Mouse (Mus musculus): ENCODE results near the gene Crabp2. TPM values are rescaled to one million over a fixed set of nuclear protein-coding genes. Genes with fewer than 3 reads are reported as not detected.
"Not testable (repeated sequence)": the region's sequence is repeated elsewhere in the genome, so short reads cannot be mapped to it uniquely, and the experiment has no call there.

Gene Crabp2
- 7.7 and 10.3 TPM in 2 replicates for polyA plus RNA-seq (2014; fragmentation: Nextera tagmentation; extraction: Ambion mirVana)

- Histone ChIP-seq H3K36me3 (ENCODE audit: insufficient read depth) (0 out of 2 replicates have a peak, but pooled peaks cover 4% of the 10 kb centered on the region), H3K4me2 (peak within 1 kb of the TSS; percentile 71), H3K27me3 (ENCODE audit: insufficient read depth, low read length) (peaks cover 22% of the 10 kb centered on the region), H3K27ac (ENCODE audit: low read depth) (0 out of 2 replicates have a peak within 1 kb of the TSS, but pooled peaks have one; percentile 1), H3K9ac (peak within 1 kb of the TSS; percentile 50), H3K4me1 (ENCODE audit: insufficient read depth) (peaks cover 47% of the 10 kb centered on the region), H3K4me3 (ENCODE audit: low read depth, low read length) (peak within 1 kb of the TSS; percentile 32), H3K9me3 (ENCODE audit: low read depth, low read length) (no peaks in the 10 kb centered on the region)
- 4% methylated on average over 35 of the region's 35 CpGs for WGBS
- ATAC-seq (ENCODE audit: insufficient read depth): no peak
- DNase-seq: peak; percentile 50
- TF ChIP-seq CTCF (IDR thresholded peaks at IDR 0.05; ENCODE audit: low read depth): no peak
Observed at GRCm38 (mm10) chr3:87948378-87949265, at the start of gene Crabp2. Crabp2 (plus strand) TSS chr3:87948666.

- WGBS: 63% methylated on average over 3 of the region's 3 CpGs
- DNase-seq (no peak), ATAC-seq (ENCODE audit: insufficient read depth) (no peak)
- H3K36me3 ChIP-seq (ENCODE audit: insufficient read depth): no peaks in the 10 kb centered on the region
- H3K4me1 ChIP-seq (ENCODE audit: insufficient read depth): no peaks in the 10 kb centered on the region
- H3K4me2 ChIP-seq: no peak overlapping the region
- H3K4me3 ChIP-seq (ENCODE audit: low read depth, low read length): no peak overlapping the region
- H3K27me3 ChIP-seq (ENCODE audit: insufficient read depth, low read length): no peaks in the 10 kb centered on the region
- no peak overlapping the region for H3K27ac ChIP-seq (ENCODE audit: low read depth)
- no peak for TF ChIP-seq CTCF (IDR thresholded peaks at IDR 0.05; ENCODE audit: low read depth)
- H3K9ac ChIP-seq: no peak overlapping the region
- no peaks in the 10 kb centered on the region for H3K9me3 ChIP-seq (ENCODE audit: low read depth, low read length)
Observed at GRCm38 (mm10) chr3:87899266-87899665, 49.2 kb upstream of the Crabp2 start.

- Histone ChIP-seq H3K27me3 (ENCODE audit: insufficient read depth, low read length) (no peaks in the 10 kb centered on the region), H3K36me3 (ENCODE audit: insufficient read depth) (no peaks in the 10 kb centered on the region), H3K4me2 (no peak overlapping the region), H3K27ac (ENCODE audit: low read depth) (no peak overlapping the region), H3K9ac (no peak overlapping the region), H3K4me3 (ENCODE audit: low read depth, low read length) (no peak overlapping the region), H3K9me3 (ENCODE audit: low read depth, low read length) (no peaks in the 10 kb centered on the region), H3K4me1 (ENCODE audit: insufficient read depth) (no peaks in the 10 kb centered on the region)
- ATAC-seq (ENCODE audit: insufficient read depth) (no peak), DNase-seq (no peak)
- WGBS: 71% methylated on average over 3 of the region's 3 CpGs
- no peak for TF ChIP-seq CTCF (IDR thresholded peaks at IDR 0.05; ENCODE audit: low read depth)
Observed at GRCm38 (mm10) chr3:87899776-87900175, 48.7 kb upstream of the Crabp2 start.

- WGBS: 17% methylated on average over 1 of the region's 1 CpGs
- H3K4me2 ChIP-seq: no peak overlapping the region
Observed at GRCm38 (mm10) chr3:87901036-87901624, 47.3 kb upstream of the Crabp2 start.

GRCm38 (mm10) chr3:87901959-87902358, 46.5 kb upstream of the Crabp2 start:
- H3K4me2 ChIP-seq; H3K36me3 ChIP-seq (ENCODE audit: insufficient read depth); H3K4me1 ChIP-seq (ENCODE audit: insufficient read depth); ATAC-seq (ENCODE audit: insufficient read depth); H3K4me3 ChIP-seq (ENCODE audit: low read depth, low read length); H3K9ac ChIP-seq; DNase-seq; H3K27me3 ChIP-seq (ENCODE audit: insufficient read depth, low read length); H3K9me3 ChIP-seq (ENCODE audit: low read depth, low read length); H3K27ac ChIP-seq (ENCODE audit: low read depth): not testable (repeated sequence)
- WGBS: 76% methylated on average over 6 of the region's 6 CpGs

More at GRCm38 (mm10) chr3:87901036-87901624, 47.3 kb upstream of the Crabp2 start:
- no peaks in the 10 kb centered on the region for H3K36me3 ChIP-seq (ENCODE audit: insufficient read depth)
- no peaks in the 10 kb centered on the region for H3K9me3 ChIP-seq (ENCODE audit: low read depth, low read length)
- H3K27ac ChIP-seq (ENCODE audit: low read depth): no peak overlapping the region
- DNase-seq (no peak), ATAC-seq (ENCODE audit: insufficient read depth) (no peak)
- H3K4me3 ChIP-seq (ENCODE audit: low read depth, low read length): no peak overlapping the region
- no peaks in the 10 kb centered on the region for H3K4me1 ChIP-seq (ENCODE audit: insufficient read depth)
- no peak overlapping the region for H3K9ac ChIP-seq
- no peak for TF ChIP-seq CTCF (IDR thresholded peaks at IDR 0.05; ENCODE audit: low read depth)
- H3K27me3 ChIP-seq (ENCODE audit: insufficient read depth, low read length): no peaks in the 10 kb centered on the region

- no peak overlapping the region for H3K27ac ChIP-seq (ENCODE audit: low read depth)
- no peaks in the 10 kb centered on the region for H3K27me3 ChIP-seq (ENCODE audit: insufficient read depth, low read length)
- ATAC-seq (ENCODE audit: insufficient read depth): no peak
- no peak for DNase-seq
- H3K4me2 ChIP-seq: no peak overlapping the region
- H3K4me3 ChIP-seq (ENCODE audit: low read depth, low read length): no peak overlapping the region
- TF ChIP-seq CTCF (IDR thresholded peaks at IDR 0.05; ENCODE audit: low read depth): no peak
- H3K9me3 ChIP-seq (ENCODE audit: low read depth, low read length): no peaks in the 10 kb centered on the region
- peaks cover 11% of the 10 kb centered on the region for H3K4me1 ChIP-seq (ENCODE audit: insufficient read depth)
- 64% methylated on average over 5 of the region's 5 CpGs for WGBS
- H3K9ac ChIP-seq: no peak overlapping the region
- no peaks in the 10 kb centered on the region for H3K36me3 ChIP-seq (ENCODE audit: insufficient read depth)
Observed at GRCm38 (mm10) chr3:87903821-87904220, 44.6 kb upstream of the Crabp2 start.

- DNase-seq (peak; percentile 98), ATAC-seq (ENCODE audit: insufficient read depth) (peak; percentile 95)
- under 1% methylated on average over 54 of the region's 57 CpGs for WGBS
- H3K36me3 ChIP-seq (ENCODE audit: insufficient read depth): no peaks in the 10 kb centered on the region
- H3K4me3 ChIP-seq (ENCODE audit: low read depth, low read length): peak within 1 kb of the TSS; percentile 97
- peak within 1 kb of the TSS; percentile 99 for H3K27ac ChIP-seq (ENCODE audit: low read depth)
- no peaks in the 10 kb centered on the region for H3K27me3 ChIP-seq (ENCODE audit: insufficient read depth, low read length)
- H3K4me2 ChIP-seq: peak within 1 kb of the TSS; percentile 99
- H3K9ac ChIP-seq: peak within 1 kb of the TSS; percentile 99
- peaks cover 31% of the 10 kb centered on the region for H3K4me1 ChIP-seq (ENCODE audit: insufficient read depth)
- peak; percentile 30 for TF ChIP-seq CTCF (IDR thresholded peaks at IDR 0.05; ENCODE audit: low read depth)
- no peaks in the 10 kb centered on the region for H3K9me3 ChIP-seq (ENCODE audit: low read depth, low read length)
Observed at GRCm38 (mm10) chr3:87905880-87906485, 42.5 kb upstream of the Crabp2 start, which contains the start of gene Hdgf. Hdgf (plus strand) TSS chr3:87906321.
